Mouse (Mus musculus): Measurements from ENCODE around the gene Smpd3. TPM values are rescaled to one million over a fixed set of nuclear protein-coding genes. Genes with fewer than 3 reads are reported as not detected.

Smpd3 gene
- polyA plus RNA-seq, 1 experiment: 3.8 TPM

GRCm38 (mm10) chr8:106335196-106335595 lies 2.6 kb downstream of the Smpd3 start:
- no peaks in the 10 kb centered on the region for H3K36me3 ChIP-seq (ENCODE audit: control insufficient read depth, insufficient read depth, low read length)
- WGBS: 57% methylated on average over 4 of the region's 4 CpGs
- no peak overlapping the region for H3K27ac ChIP-seq (ENCODE audit: control insufficient read depth, insufficient read depth, low read length)
- peaks cover 12% of the 10 kb centered on the region for H3K4me1 ChIP-seq (replicated peaks; ENCODE audit: control insufficient read depth, insufficient read depth, low read length)
- TF ChIP-seq POLR2A (IDR thresholded peaks at IDR 0.05; ENCODE audit: control insufficient read depth, extremely low read depth, insufficient read depth, low read length, poor library complexity): no peak
- TF ChIP-seq CTCF (IDR thresholded peaks at IDR 0.05; ENCODE audit: borderline replicate concordance, control insufficient read depth, extremely low read depth, insufficient read depth, low read length, poor library complexity): no peak
- peaks cover 2% of the 10 kb centered on the region; the same call in 1 of the 2 replicates for H3K27me3 ChIP-seq (ENCODE audit: control insufficient read depth, insufficient read depth, low read length)
- H3K4me3 ChIP-seq (ENCODE audit: control insufficient read depth, insufficient read depth, low read length): no peak overlapping the region
- DNase-seq: no peak

GRCm38 (mm10) chr8:106333346-106333745 lies 4.4 kb downstream of the Smpd3 start:
- TF ChIP-seq CTCF (IDR thresholded peaks at IDR 0.05; ENCODE audit: borderline replicate concordance, control insufficient read depth, extremely low read depth, insufficient read depth, low read length, poor library complexity): no peak
- TF ChIP-seq POLR2A (IDR thresholded peaks at IDR 0.05; ENCODE audit: control insufficient read depth, extremely low read depth, insufficient read depth, low read length, poor library complexity): no peak
- no peak for DNase-seq
- H3K27ac ChIP-seq (ENCODE audit: control insufficient read depth, insufficient read depth, low read length): no peak overlapping the region
- no peak overlapping the region for H3K4me3 ChIP-seq (ENCODE audit: control insufficient read depth, insufficient read depth, low read length)
- no peaks in the 10 kb centered on the region for H3K36me3 ChIP-seq (ENCODE audit: control insufficient read depth, insufficient read depth, low read length)
- peaks cover 8% of the 10 kb centered on the region for H3K4me1 ChIP-seq (replicated peaks; ENCODE audit: control insufficient read depth, insufficient read depth, low read length)
- peaks cover 2% of the 10 kb centered on the region; the same call in 1 of the 2 replicates for H3K27me3 ChIP-seq (ENCODE audit: control insufficient read depth, insufficient read depth, low read length)
- 49% methylated on average over 8 of the region's 8 CpGs for WGBS

GRCm38 (mm10) chr8:106332498-106332897 lies 5.3 kb downstream of the Smpd3 start:
- Histone ChIP-seq H3K36me3 (ENCODE audit: control insufficient read depth, insufficient read depth, low read length) (no peaks in the 10 kb centered on the region), H3K27me3 (ENCODE audit: control insufficient read depth, insufficient read depth, low read length) (peaks cover 2% of the 10 kb centered on the region; the same call in 1 of the 2 replicates), H3K27ac (ENCODE audit: control insufficient read depth, insufficient read depth, low read length) (no peak overlapping the region), H3K4me3 (ENCODE audit: control insufficient read depth, insufficient read depth, low read length) (no peak overlapping the region), H3K4me1 (replicated peaks; ENCODE audit: control insufficient read depth, insufficient read depth, low read length) (peaks cover 3% of the 10 kb centered on the region)
- WGBS: 70% methylated on average over 4 of the region's 4 CpGs
- no peak for DNase-seq
- TF ChIP-seq POLR2A (IDR thresholded peaks at IDR 0.05; ENCODE audit: control insufficient read depth, extremely low read depth, insufficient read depth, low read length, poor library complexity) (no peak), CTCF (IDR thresholded peaks at IDR 0.05; ENCODE audit: borderline replicate concordance, control insufficient read depth, extremely low read depth, insufficient read depth, low read length, poor library complexity) (no peak)

- Histone ChIP-seq H3K36me3 (ENCODE audit: control insufficient read depth, insufficient read depth, low read length) (no peaks in the 10 kb centered on the region), H3K27me3 (ENCODE audit: control insufficient read depth, insufficient read depth, low read length) (no peaks in the 10 kb centered on the region), H3K4me3 (ENCODE audit: control insufficient read depth, insufficient read depth, low read length) (no peak overlapping the region), H3K27ac (ENCODE audit: control insufficient read depth, insufficient read depth, low read length) (no peak overlapping the region), H3K4me1 (replicated peaks; ENCODE audit: control insufficient read depth, insufficient read depth, low read length) (no peaks in the 10 kb centered on the region)
- 83% methylated on average over 4 of the region's 4 CpGs for WGBS
- TF ChIP-seq CTCF (IDR thresholded peaks at IDR 0.05; ENCODE audit: borderline replicate concordance, control insufficient read depth, extremely low read depth, insufficient read depth, low read length, poor library complexity): no peak
- no peak for TF ChIP-seq POLR2A (IDR thresholded peaks at IDR 0.05; ENCODE audit: control insufficient read depth, extremely low read depth, insufficient read depth, low read length, poor library complexity)
- no peak for DNase-seq
Observed at GRCm38 (mm10) chr8:106326624-106327023, 11.2 kb downstream of the Smpd3 start.

GRCm38 (mm10) chr8:106321434-106321833 lies 16.4 kb downstream of the Smpd3 start:
- no peak overlapping the region for H3K4me3 ChIP-seq (ENCODE audit: control insufficient read depth, insufficient read depth, low read length)
- no peak for DNase-seq
- no peak for TF ChIP-seq CTCF (IDR thresholded peaks at IDR 0.05; ENCODE audit: borderline replicate concordance, control insufficient read depth, extremely low read depth, insufficient read depth, low read length, poor library complexity)
- no peaks in the 10 kb centered on the region for H3K27me3 ChIP-seq (ENCODE audit: control insufficient read depth, insufficient read depth, low read length)
- no peaks in the 10 kb centered on the region for H3K36me3 ChIP-seq (ENCODE audit: control insufficient read depth, insufficient read depth, low read length)
- WGBS: 92% methylated on average over 7 of the region's 7 CpGs
- no peaks in the 10 kb centered on the region for H3K4me1 ChIP-seq (replicated peaks; ENCODE audit: control insufficient read depth, insufficient read depth, low read length)
- no peak overlapping the region for H3K27ac ChIP-seq (ENCODE audit: control insufficient read depth, insufficient read depth, low read length)

- Histone ChIP-seq H3K4me3 (ENCODE audit: control insufficient read depth, insufficient read depth, low read length) (no peak overlapping the region), H3K36me3 (ENCODE audit: control insufficient read depth, insufficient read depth, low read length) (no peaks in the 10 kb centered on the region), H3K4me1 (replicated peaks; ENCODE audit: control insufficient read depth, insufficient read depth, low read length) (no peaks in the 10 kb centered on the region), H3K27ac (ENCODE audit: control insufficient read depth, insufficient read depth, low read length) (no peak overlapping the region), H3K27me3 (ENCODE audit: control insufficient read depth, insufficient read depth, low read length) (no peaks in the 10 kb centered on the region)
- 91% methylated on average over 6 of the region's 6 CpGs for WGBS
- no peak for DNase-seq
- TF ChIP-seq POLR2A (IDR thresholded peaks at IDR 0.05; ENCODE audit: control insufficient read depth, extremely low read depth, insufficient read depth, low read length, poor library complexity): no peak
- no peak for TF ChIP-seq CTCF (IDR thresholded peaks at IDR 0.05; ENCODE audit: borderline replicate concordance, control insufficient read depth, extremely low read depth, insufficient read depth, low read length, poor library complexity)
Observed at GRCm38 (mm10) chr8:106320002-106320401, 17.8 kb downstream of the Smpd3 start.

GRCm38 (mm10) chr8:106317091-106317490 lies 20.7 kb downstream of the Smpd3 start:
- 96% methylated on average over 4 of the region's 4 CpGs for WGBS
- no peak for DNase-seq
- Histone ChIP-seq H3K27ac (ENCODE audit: control insufficient read depth, insufficient read depth, low read length) (no peak overlapping the region), H3K36me3 (ENCODE audit: control insufficient read depth, insufficient read depth, low read length) (no peaks in the 10 kb centered on the region), H3K27me3 (ENCODE audit: control insufficient read depth, insufficient read depth, low read length) (no peaks in the 10 kb centered on the region), H3K4me3 (ENCODE audit: control insufficient read depth, insufficient read depth, low read length) (no peak overlapping the region), H3K4me1 (replicated peaks; ENCODE audit: control insufficient read depth, insufficient read depth, low read length) (no peaks in the 10 kb centered on the region)
- TF ChIP-seq CTCF (IDR thresholded peaks at IDR 0.05; ENCODE audit: borderline replicate concordance, control insufficient read depth, extremely low read depth, insufficient read depth, low read length, poor library complexity) (no peak), POLR2A (IDR thresholded peaks at IDR 0.05; ENCODE audit: control insufficient read depth, extremely low read depth, insufficient read depth, low read length, poor library complexity) (no peak)
